Mouse (Mus musculus) ES-Bruce4 (cell line): ENCODE data around the gene Ddr2. TPM values are rescaled to one million over a fixed set of nuclear protein-coding genes. Genes with fewer than 3 reads are reported as not detected.

ENCODE experiments used
- H3K27ac ChIP-seq: 2 replicates; pipeline ENCODE4 v1.5.1; 2012; ENCODE audit warnings: low read length, inconsistent platforms; ENCODE audit not compliant: insufficient read depth
- H3K27me3 ChIP-seq: 2 replicates; pipeline ENCODE4 v1.6.1; 2012; ENCODE audit warnings: mild to moderate bottlenecking, low read length, inconsistent platforms; ENCODE audit not compliant: control insufficient read depth, poor library complexity, insufficient read depth, severe bottlenecking
- H3K36me3 ChIP-seq: 2 replicates; pipeline ENCODE4 v1.6.1; 2012; ENCODE audit warnings: inconsistent platforms, mild to moderate bottlenecking, low read length, moderate library complexity; ENCODE audit not compliant: control insufficient read depth, poor library complexity, insufficient read depth, severe bottlenecking
- H3K4me1 ChIP-seq: one replicate; pipeline ENCODE4 v1.8.1; 2011; ENCODE audit warnings: low read length; ENCODE audit not compliant: control insufficient read depth, insufficient read depth
- H3K4me3 ChIP-seq: 2 replicates; pipeline ENCODE4 v1.5.1; 2011; ENCODE audit warnings: low read depth, mild to moderate bottlenecking, low read length
- H3K9ac ChIP-seq: 2 replicates; pipeline ENCODE4 v1.6.1; 2012; ENCODE audit warnings: low read depth, mild to moderate bottlenecking, inconsistent platforms; ENCODE audit not compliant: poor library complexity, severe bottlenecking
- H3K9me3 ChIP-seq: replicated peaks from 2 replicates; pipeline ENCODE4 v1.6.1; 2012; ENCODE audit warnings: mild to moderate bottlenecking, low read length, inconsistent platforms; ENCODE audit not compliant: control insufficient read depth, poor library complexity, insufficient read depth, severe bottlenecking
- CTCF ChIP-seq: IDR thresholded peaks from one replicate; pipeline ENCODE4 v1.8.1; 2011; ENCODE audit warnings: low read depth, low read length
- EP300 ChIP-seq: IDR thresholded peaks from 2 replicates; pipeline ENCODE4 v1.6.1; 2011; ENCODE audit warnings: low read depth, low read length; ENCODE audit not compliant: insufficient read depth
- POLR2A ChIP-seq: IDR thresholded peaks from one replicate; pipeline ENCODE4 v1.8.1; 2011; ENCODE audit warnings: low read length; ENCODE audit not compliant: insufficient read depth
- polyA plus RNA-seq: library from polyadenylated mRNA; stranded (reverse); fragments of >200 nt; gene quantifications from 2 replicates; pipeline ENCODE4 v1.2.4, GENCODE M21; 2011; ENCODE audit warnings: low read depth; ENCODE audit not compliant: missing spikeins, insufficient read depth, insufficient read length

Ddr2 gene
- polyA plus RNA-seq, 1 experiment = 1.7 TPM

GRCm38 (mm10) chr1:170056921-170057320 lies 53.6 kb downstream of the Ddr2 start:
- no peak for TF ChIP-seq CTCF
- Histone ChIP-seq H3K9me3 (0 out of 2 replicates have a peak, but pooled peaks cover 6% of the 10 kb centered on the region), H3K27me3 (no peaks in the 10 kb centered on the region), H3K27ac (no peak overlapping the region), H3K36me3 (no peaks in the 10 kb centered on the region), H3K9ac (no peak overlapping the region), H3K4me3 (no peak overlapping the region), H3K4me1 (no peaks in the 10 kb centered on the region)

GRCm38 (mm10) chr1:170056214-170056613 lies 54.3 kb downstream of the Ddr2 start:
- Histone ChIP-seq H3K4me3 (no peak overlapping the region), H3K27me3 (no peaks in the 10 kb centered on the region), H3K27ac (no peak overlapping the region), H3K4me1 (no peaks in the 10 kb centered on the region), H3K9ac (no peak overlapping the region), H3K36me3 (no peaks in the 10 kb centered on the region), H3K9me3 (0 out of 2 replicates have a peak, but pooled peaks cover 6% of the 10 kb centered on the region)
- no peak for TF ChIP-seq POLR2A
- no peak for TF ChIP-seq EP300
- no peak for TF ChIP-seq CTCF

GRCm38 (mm10) chr1:170052469-170053065 lies 58.0 kb downstream of the Ddr2 start:
- Histone ChIP-seq H3K36me3 (no peaks in the 10 kb centered on the region), H3K27ac (no peak overlapping the region), H3K27me3 (no peaks in the 10 kb centered on the region), H3K4me3 (no peak overlapping the region), H3K9ac (no peak overlapping the region), H3K9me3 (no peaks in the 10 kb centered on the region), H3K4me1 (no peaks in the 10 kb centered on the region)
- TF ChIP-seq POLR2A (no peak), CTCF (no peak), EP300 (no peak)

- Histone ChIP-seq H3K9ac (no peak overlapping the region), H3K4me3 (no peak overlapping the region), H3K9me3 (no peaks in the 10 kb centered on the region), H3K27ac (no peak overlapping the region), H3K4me1 (no peaks in the 10 kb centered on the region), H3K27me3 (no peaks in the 10 kb centered on the region), H3K36me3 (no peaks in the 10 kb centered on the region)
- TF ChIP-seq EP300 = no peak
- TF ChIP-seq CTCF = no peak
- TF ChIP-seq POLR2A = no peak
These were observed 58.9 kb downstream of the Ddr2 start for GRCm38 (mm10) chr1:170051631-170052177.

- H3K27ac ChIP-seq = no peak overlapping the region
These were observed 62.1 kb downstream of the Ddr2 start for GRCm38 (mm10) chr1:170048434-170048833.

GRCm38 (mm10) chr1:170044726-170045471 lies 65.7 kb downstream of the Ddr2 start:
- Histone ChIP-seq H3K27ac (no peak overlapping the region), H3K4me1 (no peaks in the 10 kb centered on the region), H3K9me3 (no peaks in the 10 kb centered on the region), H3K36me3 (no peaks in the 10 kb centered on the region), H3K9ac (no peak overlapping the region), H3K4me3 (no peak overlapping the region), H3K27me3 (no peaks in the 10 kb centered on the region)
- TF ChIP-seq CTCF = no peak
- TF ChIP-seq POLR2A = no peak
- TF ChIP-seq EP300 = no peak

More at GRCm38 (mm10) chr1:170048434-170048833, 62.1 kb downstream of the Ddr2 start:
- Histone ChIP-seq H3K9me3 (no peaks in the 10 kb centered on the region), H3K4me1 (no peaks in the 10 kb centered on the region), H3K36me3 (no peaks in the 10 kb centered on the region), H3K4me3 (no peak overlapping the region), H3K9ac (no peak overlapping the region), H3K27me3 (no peaks in the 10 kb centered on the region)
- no peak for TF ChIP-seq POLR2A
